Mouse (Mus musculus) cerebellum, adult 9-11 months (tissue): ENCODE data around the gene Pnck.

Experiments
- DNase-seq: peaks from one replicate; pipeline ENCODE4 v3.0.0; 2022

Pnck gene

GRCm38 (mm10) chrX:73659575-73660283 is at the start of gene Pnck:
Gene Pnck (minus strand): TSS chrX:73660117.
- peak; percentile 60 for DNase-seq

DNA sequence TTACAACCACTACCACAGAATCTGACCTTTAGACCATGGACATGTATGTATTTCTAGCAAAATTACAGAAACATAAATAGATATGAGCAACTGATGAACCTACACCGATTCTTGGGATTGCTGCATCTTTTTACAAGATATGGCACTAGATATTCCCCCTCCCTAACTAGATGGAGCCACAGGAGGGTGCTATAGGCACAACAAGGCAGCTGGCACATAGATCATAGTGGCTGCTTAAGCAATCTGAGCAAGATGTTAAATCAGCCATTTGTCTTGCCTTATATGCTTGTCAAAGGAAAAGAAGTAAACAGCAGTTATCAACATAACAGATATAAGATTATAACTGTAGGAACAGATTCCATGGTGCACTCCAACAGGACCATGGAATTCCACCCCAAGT is 40.6 kb upstream of the Pnck start:
- DNase-seq = no peak

- DNase-seq = peak; percentile 62
Measured at GRCm38 (mm10) chrX:73690917-73691629, 31.2 kb upstream of the Pnck start.

- DNase-seq = peak; percentile 64
Measured at GRCm38 (mm10) chrX:73685629-73686028, 25.7 kb upstream of the Pnck start.

GRCm38 (mm10) chrX:73684978-73685377 is 25.1 kb upstream of the Pnck start:
- no peak for DNase-seq

DNA sequence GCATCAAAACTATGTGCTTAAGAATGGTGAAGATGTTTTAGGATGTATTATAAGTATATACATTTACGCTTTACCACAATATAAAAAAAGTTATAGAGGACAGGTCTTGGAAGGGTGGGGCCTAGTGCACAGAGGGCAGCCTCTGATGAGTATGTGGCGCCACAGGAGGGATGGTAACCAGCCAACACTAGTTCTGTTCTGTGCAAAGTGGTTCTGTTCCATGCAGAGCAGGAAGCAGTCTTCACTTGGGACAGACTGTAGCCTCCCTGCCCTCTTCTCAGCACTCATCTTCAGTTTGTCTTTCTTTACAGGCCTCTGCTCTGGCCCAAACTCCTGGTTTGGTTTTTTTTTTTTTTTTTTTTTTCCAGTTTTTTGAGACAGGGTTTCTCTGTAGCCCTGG is 24.2 kb upstream of the Pnck start:
- no peak for DNase-seq

DNA sequence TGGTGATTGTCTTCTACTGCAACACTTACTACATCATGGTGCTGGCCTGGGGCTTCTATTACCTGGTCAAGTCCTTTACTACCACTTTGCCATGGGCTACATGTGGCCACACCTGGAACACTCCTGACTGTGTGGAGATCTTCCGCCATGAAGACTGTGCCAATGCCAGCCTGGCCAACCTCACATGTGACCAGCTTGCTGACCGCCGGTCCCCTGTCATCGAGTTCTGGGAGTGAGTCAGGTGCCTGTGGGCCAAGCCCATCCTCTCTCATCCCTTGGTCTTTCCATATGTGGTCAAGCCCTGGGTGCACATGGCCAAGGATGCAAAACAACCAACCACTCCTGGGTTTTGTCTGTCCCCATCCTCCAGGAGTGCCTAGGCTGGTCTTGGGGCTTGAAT is 16.8 kb upstream of the Pnck start:
- no peak for DNase-seq

GRCm38 (mm10) chrX:73675231-73675630 is 15.3 kb upstream of the Pnck start:
- no peak for DNase-seq

DNA sequence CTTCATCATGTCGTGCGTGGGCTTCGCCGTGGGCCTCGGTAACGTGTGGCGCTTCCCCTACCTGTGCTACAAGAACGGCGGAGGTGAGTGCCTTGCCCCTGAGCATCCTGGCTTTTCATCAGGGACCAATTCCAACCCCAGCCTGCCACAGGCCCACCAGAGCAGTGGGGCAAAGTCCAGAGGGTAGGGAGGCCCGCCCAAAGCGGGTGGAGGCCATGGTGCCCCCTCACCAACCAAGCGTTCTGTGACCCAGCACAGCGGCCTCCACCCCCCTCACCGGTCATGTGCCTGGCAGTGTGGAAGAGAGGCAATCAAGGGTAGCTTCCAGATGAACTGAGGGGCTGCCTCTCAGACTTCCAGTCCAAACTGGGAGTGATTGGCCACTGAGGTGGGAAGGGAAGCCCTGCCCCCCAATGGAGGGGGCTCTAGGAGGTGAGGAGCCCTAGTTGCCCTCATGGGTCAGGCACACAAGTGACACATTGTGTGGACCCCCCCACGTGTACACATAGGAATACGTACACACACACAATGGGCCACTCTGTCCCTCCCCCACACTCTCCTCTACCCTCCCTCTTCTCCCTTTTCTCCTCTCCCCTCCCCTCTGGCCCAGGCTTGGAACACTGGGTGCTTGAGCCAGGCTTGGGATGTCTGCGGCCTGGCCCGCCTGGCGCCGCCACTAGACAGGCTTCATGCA is 14.2 kb upstream of the Pnck start:
- peak; percentile 67 for DNase-seq

- DNase-seq = no peak
Measured at GRCm38 (mm10) chrX:73673619-73673967, 13.7 kb upstream of the Pnck start.

GRCm38 (mm10) chrX:73672879-73673618 is 13.1 kb upstream of the Pnck start, which contains the start of gene Slc6a8:
Gene Slc6a8 (plus strand): TSS chrX:73673150.
- DNase-seq = peak; percentile 71

DNA sequence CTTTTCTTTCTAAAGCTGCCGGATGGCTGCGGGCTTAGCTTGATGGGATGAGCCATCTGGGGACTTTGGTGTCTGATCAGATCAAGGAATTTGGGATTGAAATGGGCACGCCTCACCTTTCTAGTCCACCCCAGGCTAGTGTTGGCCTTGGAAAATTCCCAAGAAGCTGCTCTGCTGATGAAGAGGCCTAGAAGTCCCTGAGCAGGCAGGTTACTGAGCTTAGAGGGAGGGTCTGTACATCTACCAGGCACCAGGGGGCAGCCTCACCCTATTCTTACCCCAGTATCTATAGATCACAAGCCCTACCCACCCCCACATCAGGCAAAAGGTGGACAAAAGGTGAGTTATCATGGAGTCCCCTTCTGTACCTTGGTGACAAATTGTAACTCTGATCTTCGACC is 12.1 kb upstream of the Pnck start:
- DNase-seq = peak; percentile 80

DNA sequence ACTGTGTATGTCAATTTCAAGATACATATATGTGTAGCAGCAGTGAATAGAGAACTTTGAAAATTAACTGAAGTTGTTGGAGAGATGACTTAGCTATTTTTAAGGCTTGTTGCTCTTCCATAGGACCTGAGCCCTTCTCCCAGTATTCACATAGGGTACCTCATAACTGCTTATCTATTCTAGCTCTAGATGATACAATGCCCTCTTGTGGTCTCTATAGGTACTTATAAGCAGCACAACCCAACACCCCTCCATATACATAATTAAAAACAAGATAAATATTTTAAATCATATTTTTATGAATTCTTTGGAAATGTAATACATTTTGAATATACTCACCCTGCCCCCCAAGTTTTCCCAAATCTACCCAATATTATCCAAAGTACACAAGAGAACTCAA is 3.2 kb upstream of the Pnck start:
- DNase-seq = no peak

DNA sequence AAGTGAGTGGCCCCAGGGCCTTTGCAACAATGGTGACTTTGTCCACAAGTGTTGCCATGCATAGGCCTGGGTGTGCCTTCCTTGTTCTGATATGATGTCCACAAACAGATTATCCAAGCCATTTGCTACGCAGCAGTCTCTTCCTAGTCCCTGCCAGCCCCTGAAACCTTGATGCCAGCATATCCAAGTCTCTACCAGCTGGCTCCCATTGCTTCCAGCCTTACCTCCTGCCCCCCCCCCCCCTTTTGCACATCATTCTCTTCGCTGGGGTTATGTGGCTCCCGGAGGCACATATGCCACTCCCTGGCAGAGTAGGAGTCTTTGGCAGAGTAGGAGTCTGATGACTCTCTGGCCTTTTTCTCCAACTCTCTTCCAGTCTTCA is 358 bp upstream of the Pnck start:
- peak; percentile 56 for DNase-seq

GRCm38 (mm10) chrX:73658936-73659574 is 862 bp downstream of the Pnck start:
- DNase-seq = peak; percentile 35

DNA sequence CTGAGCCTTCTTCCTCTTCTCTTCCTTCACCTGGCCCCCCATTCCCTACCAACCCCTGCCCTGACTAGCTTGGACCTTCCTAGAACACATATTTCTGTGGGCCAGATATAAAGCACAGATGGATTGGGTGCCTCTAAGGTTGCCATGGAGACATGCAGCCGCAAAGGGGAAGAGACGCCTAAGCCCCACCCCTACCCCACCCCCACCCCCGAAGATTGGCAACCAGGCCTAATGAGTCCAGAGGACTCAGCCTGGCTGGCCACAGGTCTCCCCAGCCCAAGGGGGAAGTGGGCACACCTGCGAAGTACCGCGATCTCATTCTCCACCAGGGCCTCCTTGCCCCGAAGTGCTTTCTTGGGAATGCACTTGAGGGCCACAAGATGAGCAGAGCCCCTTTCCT is 1.5 kb downstream of the Pnck start:
- no peak for DNase-seq

DNA sequence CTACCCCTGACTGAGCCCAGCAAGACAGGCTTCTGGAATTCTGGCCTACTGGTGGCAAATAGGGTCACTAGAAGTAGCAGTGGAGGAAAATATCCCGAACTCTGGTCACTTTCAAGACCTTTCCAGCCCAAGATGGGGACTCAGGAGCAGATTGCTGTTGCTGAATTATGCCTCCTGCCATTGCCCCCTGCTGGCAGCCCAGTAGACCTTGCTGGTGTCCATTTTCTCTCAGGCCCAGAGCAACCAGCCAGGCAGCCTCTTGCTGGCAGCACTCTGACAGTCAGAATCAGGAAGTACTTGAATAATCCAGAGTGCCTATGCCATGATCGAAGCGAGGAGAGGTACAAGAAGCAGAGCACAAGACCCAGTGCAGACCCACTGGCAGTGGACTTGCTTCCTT is 4.4 kb downstream of the Pnck start:
- no peak for DNase-seq

DNA sequence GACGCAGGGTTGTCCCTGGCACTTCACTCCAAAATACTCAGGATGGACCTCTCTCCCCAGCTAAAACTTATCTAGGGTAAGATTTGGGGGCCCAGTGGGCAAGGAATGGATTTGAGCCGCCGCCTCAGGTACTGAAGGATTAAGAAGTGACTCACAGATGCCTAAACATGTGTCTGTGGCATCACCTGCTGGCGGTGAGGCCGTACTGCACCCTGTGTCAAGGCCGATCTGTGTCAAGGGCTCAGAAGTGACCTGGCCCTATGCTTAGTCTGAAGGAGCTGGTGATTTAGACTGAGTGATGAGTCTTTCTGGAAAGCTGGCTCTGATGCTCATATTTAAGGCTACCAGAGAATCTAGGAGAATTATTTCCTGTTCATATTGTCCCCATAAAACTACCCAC is 5.7 kb downstream of the Pnck start:
- DNase-seq = peak; percentile 76

DNA sequence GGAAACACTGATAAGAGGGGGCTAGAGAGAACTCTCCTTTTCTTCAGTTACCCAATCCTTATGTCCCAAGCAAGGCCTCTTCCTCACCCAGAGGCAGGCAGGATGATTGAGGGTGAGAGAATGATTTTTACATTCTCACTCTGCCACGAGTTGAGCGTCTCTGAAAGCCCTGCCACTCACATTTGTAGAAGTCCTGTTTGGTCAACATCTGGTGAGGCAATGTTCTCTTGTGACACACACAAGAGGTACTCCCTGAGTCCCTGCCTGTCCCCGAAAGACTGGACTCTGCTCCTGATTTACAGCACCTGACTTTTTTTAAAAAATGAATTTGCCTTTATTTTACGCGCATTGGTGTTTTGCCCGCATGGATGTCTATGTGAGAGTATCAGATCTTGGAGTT is 6.5 kb downstream of the Pnck start:
- DNase-seq = no peak

DNA sequence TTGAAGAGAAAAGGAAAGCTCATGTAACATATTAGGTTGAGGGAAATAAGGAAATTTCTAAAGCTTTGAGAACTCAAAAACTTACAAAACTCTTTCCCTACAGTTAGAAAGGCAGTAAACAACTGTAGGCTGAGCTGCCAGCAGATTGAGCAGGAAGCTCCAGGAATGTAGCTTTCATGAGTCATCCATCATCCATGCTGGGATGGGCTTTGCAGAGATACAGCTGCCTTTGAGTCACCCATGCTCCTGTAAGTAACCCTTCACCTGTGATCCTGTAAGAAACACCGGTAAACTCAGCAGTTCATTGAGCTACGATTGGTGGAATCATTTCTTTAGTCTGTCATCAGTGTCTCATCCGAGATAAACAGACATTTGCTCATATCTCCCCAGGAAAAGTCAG is 9.0 kb downstream of the Pnck start:
- no peak for DNase-seq

GRCm38 (mm10) chrX:73645121-73645520 is 14.8 kb downstream of the Pnck start:
- DNase-seq = no peak

DNA sequence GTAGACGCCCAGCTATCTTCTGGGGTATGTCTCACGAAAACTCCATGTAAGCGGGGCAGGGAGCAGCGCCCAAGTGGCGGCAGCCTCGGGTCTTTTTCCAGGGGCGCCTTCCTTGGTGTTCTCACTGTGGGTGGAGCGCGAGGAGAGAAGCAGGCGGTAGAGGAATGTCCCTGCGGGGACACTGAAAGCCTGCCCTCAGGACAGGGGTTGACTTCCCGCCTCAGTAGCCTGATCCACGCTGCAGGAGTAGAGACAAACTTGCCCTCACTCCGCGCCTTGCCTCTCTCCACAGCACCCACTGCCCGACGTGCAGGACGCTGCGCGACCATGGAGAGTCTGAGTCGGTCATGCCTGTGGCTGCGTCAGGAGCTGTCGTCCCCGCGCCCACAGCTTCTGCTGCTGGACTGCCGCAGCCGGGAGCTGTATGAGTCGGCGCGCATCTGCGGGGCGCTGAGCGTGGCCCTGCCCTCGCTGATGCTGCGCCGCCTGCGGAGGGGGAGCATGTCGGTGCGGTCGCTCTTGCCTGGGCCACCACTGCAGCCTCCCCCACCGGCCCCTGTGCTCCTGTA is 19.9 kb downstream of the Pnck start:
- DNase-seq = no peak

DNA sequence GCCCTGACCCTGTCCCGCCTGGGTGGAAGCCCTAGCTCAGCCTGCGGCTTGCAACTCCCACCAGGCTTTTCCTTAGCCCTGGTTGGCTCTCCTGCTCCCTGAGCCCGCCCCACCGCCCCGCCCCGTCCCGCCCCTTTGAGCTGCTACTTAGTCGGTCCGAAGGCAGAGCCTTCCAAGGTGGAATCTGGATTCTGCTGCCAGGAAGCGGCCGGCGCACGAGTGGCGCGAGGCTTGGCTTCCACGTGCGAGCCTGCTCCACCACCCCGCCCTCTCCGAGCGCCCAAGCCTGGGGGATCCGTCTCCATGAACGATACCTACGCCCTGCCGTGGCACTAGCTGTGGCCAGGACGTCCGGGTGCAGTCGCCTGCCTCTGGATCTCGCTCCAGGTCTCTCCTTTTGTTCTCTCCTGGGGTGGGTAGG is 20.7 kb downstream of the Pnck start, which contains the start of gene Dusp9:
TSS of gene Dusp9 (plus strand) at position 165 of the 421 bp plus-strand sequence.
- DNase-seq = no peak
